Mouse (Mus musculus): ENCODE measurements at regions not wholly inside any gene's neighbourhood (a gene's known extent, or its start where the extent isn't known, plus 50 kb on each side); places are given as distances from the start of the nearest gene placed in this dataset.

- Histone ChIP-seq H3K27ac (ENCODE audit: control insufficient read depth, low read depth, low read length) (no peak overlapping the region), H3K27me3 (ENCODE audit: control insufficient read depth in 1 of 2, insufficient read depth in 2 of 2, low read length in 2 of 2) (no peaks in the 10 kb centered on the region), H3K79me2 (ENCODE audit: control insufficient read depth, insufficient read depth, low read length, poor library complexity) (no peaks in the 10 kb centered on the region), H3K36me3 (ENCODE audit: control insufficient read depth in 1 of 2, insufficient read depth in 2 of 2, low read length in 2 of 2) (no peaks in the 10 kb centered on the region), H3K4me1 (ENCODE audit: control insufficient read depth in 1 of 2, insufficient read depth in 2 of 2, low read length in 2 of 2) (no peaks in the 10 kb centered on the region), H3K9me3 (replicated peaks; ENCODE audit: insufficient read depth, low read length) (no peaks in the 10 kb centered on the region), H3K9ac (ENCODE audit: control insufficient read depth, low read depth, low read length, poor library complexity, severe bottlenecking) (no peak overlapping the region), H3K4me3 (ENCODE audit: control insufficient read depth in 1 of 2, insufficient read depth in 1 of 2, low read depth in 2 of 2, low read length in 2 of 2) (no peak overlapping the region)
- no peak for DNase-seq (ENCODE audit: low read depth, low spot score)
- no peak for TF ChIP-seq ZKSCAN1 (IDR thresholded peaks at IDR 0.05; ENCODE audit: low read depth, low read length)
- no peak for TF ChIP-seq RAD21 (IDR thresholded peaks at IDR 0.05; ENCODE audit: low read depth, low read length)
- no peak for TF ChIP-seq MAX (IDR thresholded peaks at IDR 0.05; ENCODE audit: low read length)
Observed at GRCm38 (mm10) chr1:168675741-168676140, 243.7 kb upstream of the Pbx1 start.

DNA sequence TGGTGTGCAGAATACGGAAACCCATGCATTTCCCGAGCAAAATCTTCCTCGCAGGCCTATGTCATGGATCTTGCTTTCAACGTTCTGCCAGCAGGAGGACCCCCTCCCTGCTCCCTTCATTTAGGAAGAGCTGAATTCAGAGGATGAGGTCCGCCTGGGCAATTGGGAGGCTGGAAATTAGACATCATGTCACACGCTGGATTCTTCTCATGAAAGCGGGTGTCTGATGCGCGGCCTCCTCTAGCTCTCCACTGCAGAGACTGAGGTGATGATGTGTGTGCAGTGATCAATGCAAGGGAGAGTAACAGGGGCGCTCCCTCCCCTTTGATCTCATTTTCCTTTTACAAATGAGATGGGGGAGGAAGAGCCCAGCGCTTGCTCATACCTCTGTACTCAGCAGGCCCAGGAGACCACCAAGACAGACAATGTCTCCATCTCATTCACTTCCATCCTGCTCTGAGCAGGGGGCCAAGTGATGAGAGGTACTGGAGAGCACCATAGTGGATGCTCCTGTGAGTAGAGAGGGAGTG is 230.8 kb upstream of the Pbx1 start:
- H3K9me3 ChIP-seq (replicated peaks; ENCODE audit: insufficient read depth, low read length) = no peaks in the 10 kb centered on the region; the same call in 1 of the 2 replicates
- H3K4me1 ChIP-seq (ENCODE audit: control insufficient read depth in 1 of 2, insufficient read depth in 2 of 2, low read length in 2 of 2) = no peaks in the 10 kb centered on the region
- DNase-seq (ENCODE audit: low read depth, low spot score) = no peak

GRCm38 (mm10) chr1:168660956-168661355 is 228.9 kb upstream of the Pbx1 start:
- H3K9ac ChIP-seq (ENCODE audit: control insufficient read depth, low read depth, low read length, poor library complexity, severe bottlenecking) = no peak overlapping the region
- H3K27me3 ChIP-seq (ENCODE audit: control insufficient read depth in 1 of 2, insufficient read depth in 2 of 2, low read length in 2 of 2) = no peaks in the 10 kb centered on the region
- no peak for TF ChIP-seq RAD21 (IDR thresholded peaks at IDR 0.05; ENCODE audit: low read depth, low read length)
- no peak for TF ChIP-seq TAL1 (IDR thresholded peaks at IDR 0.05; ENCODE audit: low read length)
- no peak for TF ChIP-seq USF2 (IDR thresholded peaks at IDR 0.05; ENCODE audit: borderline replicate concordance in 1 of 2, insufficient read depth in 1 of 2, low read depth in 1 of 2, low read length in 2 of 2)
- no peak for TF ChIP-seq ZC3H11A (IDR thresholded peaks at IDR 0.05; ENCODE audit: low read depth, low read length)
- no peak for TF ChIP-seq MYC (IDR thresholded peaks at IDR 0.05; ENCODE audit: low read depth, low read length)
- TF ChIP-seq HCFC1 (IDR thresholded peaks at IDR 0.05; ENCODE audit: low read depth, low read length) = no peak
- TF ChIP-seq MAX (IDR thresholded peaks at IDR 0.05; ENCODE audit: low read length) = no peak
- no peak for TF ChIP-seq NELFE (IDR thresholded peaks at IDR 0.05; ENCODE audit: low read depth, low read length)
- TF ChIP-seq EP300 (IDR thresholded peaks at IDR 0.05; ENCODE audit: low read depth in 1 of 2, low read length in 2 of 2) = no peak
- no peak for TF ChIP-seq ETS1 (IDR thresholded peaks at IDR 0.05; ENCODE audit: low read depth, low read length)
- H3K9me3 ChIP-seq (replicated peaks; ENCODE audit: insufficient read depth, low read length) = no peaks in the 10 kb centered on the region; the same call in 1 of the 2 replicates
- no peaks in the 10 kb centered on the region for H3K79me2 ChIP-seq (ENCODE audit: control insufficient read depth, insufficient read depth, low read length, poor library complexity)
- H3K36me3 ChIP-seq (ENCODE audit: control insufficient read depth in 1 of 2, insufficient read depth in 2 of 2, low read length in 2 of 2) = no peaks in the 10 kb centered on the region
- no peak overlapping the region for H3K4me3 ChIP-seq (ENCODE audit: control insufficient read depth in 1 of 2, insufficient read depth in 1 of 2, low read depth in 2 of 2, low read length in 2 of 2)
- no peak for DNase-seq (ENCODE audit: low read depth, low spot score)
- H3K27ac ChIP-seq (ENCODE audit: control insufficient read depth, low read depth, low read length) = no peak overlapping the region
- no peaks in the 10 kb centered on the region for H3K4me1 ChIP-seq (ENCODE audit: control insufficient read depth in 1 of 2, insufficient read depth in 2 of 2, low read length in 2 of 2)

More for the DNA sequence above, 230.8 kb upstream of the Pbx1 start:
- Histone ChIP-seq H3K4me3 (ENCODE audit: control insufficient read depth in 1 of 2, insufficient read depth in 1 of 2, low read depth in 2 of 2, low read length in 2 of 2) (no peak overlapping the region), H3K27me3 (ENCODE audit: control insufficient read depth in 1 of 2, insufficient read depth in 2 of 2, low read length in 2 of 2) (no peaks in the 10 kb centered on the region), H3K9ac (ENCODE audit: control insufficient read depth, low read depth, low read length, poor library complexity, severe bottlenecking) (no peak overlapping the region), H3K79me2 (ENCODE audit: control insufficient read depth, insufficient read depth, low read length, poor library complexity) (no peaks in the 10 kb centered on the region), H3K36me3 (ENCODE audit: control insufficient read depth in 1 of 2, insufficient read depth in 2 of 2, low read length in 2 of 2) (no peaks in the 10 kb centered on the region), H3K27ac (ENCODE audit: control insufficient read depth, low read depth, low read length) (no peak overlapping the region)
- TF ChIP-seq TCF12 (IDR thresholded peaks at IDR 0.05; ENCODE audit: low read depth, low read length) = no peak
- no peak for TF ChIP-seq MAX (IDR thresholded peaks at IDR 0.05; ENCODE audit: low read length)
- no peak for TF ChIP-seq NELFE (IDR thresholded peaks at IDR 0.05; ENCODE audit: low read depth, low read length)
- TF ChIP-seq CHD1 (IDR thresholded peaks at IDR 0.05; ENCODE audit: low read depth, low read length) = no peak
- no peak for TF ChIP-seq ZC3H11A (IDR thresholded peaks at IDR 0.05; ENCODE audit: low read depth, low read length)
- TF ChIP-seq TAL1 (IDR thresholded peaks at IDR 0.05; ENCODE audit: low read length) = no peak
- TF ChIP-seq GABPA (IDR thresholded peaks at IDR 0.05; ENCODE audit: low read depth, low read length) = no peak
- TF ChIP-seq ELF1 (IDR thresholded peaks at IDR 0.05; ENCODE audit: low read depth, low read length) = no peak
- no peak for TF ChIP-seq ZKSCAN1 (IDR thresholded peaks at IDR 0.05; ENCODE audit: low read depth, low read length)
- TF ChIP-seq MYB (IDR thresholded peaks at IDR 0.05; ENCODE audit: low read depth, low read length) = no peak
- no peak for TF ChIP-seq E2F4 (IDR thresholded peaks at IDR 0.05; ENCODE audit: borderline replicate concordance, low read depth, low read length)
- no peak for TF ChIP-seq CTCF (IDR thresholded peaks at IDR 0.05 in 2 of 3, conservative IDR thresholded peaks at IDR 0.05 in 1 of 3; ENCODE audit: control insufficient read depth in 1 of 3, insufficient read depth in 1 of 3, low read depth in 2 of 3, low read length in 3 of 3, poor library complexity in 1 of 3, severe bottlenecking in 1 of 3)
- TF ChIP-seq MAFK (IDR thresholded peaks at IDR 0.05; ENCODE audit: borderline replicate concordance, low read depth, low read length) = no peak
- TF ChIP-seq SMC3 (IDR thresholded peaks at IDR 0.05; ENCODE audit: low read depth, low read length) = no peak
- no peak for TF ChIP-seq HCFC1 (IDR thresholded peaks at IDR 0.05; ENCODE audit: low read depth, low read length)
- no peak for TF ChIP-seq MXI1 (IDR thresholded peaks at IDR 0.05; ENCODE audit: low read depth, low read length)

All from MEL (cell line).